Mouse (Mus musculus): Measurements from ENCODE around the gene Rsph9. TPM values are rescaled to one million over a fixed set of nuclear protein-coding genes. Genes with fewer than 3 reads are reported as not detected.

Rsph9 gene
- polyA plus RNA-seq, 1 experiment from 2014 or later, result 11.1 TPM

DNA sequence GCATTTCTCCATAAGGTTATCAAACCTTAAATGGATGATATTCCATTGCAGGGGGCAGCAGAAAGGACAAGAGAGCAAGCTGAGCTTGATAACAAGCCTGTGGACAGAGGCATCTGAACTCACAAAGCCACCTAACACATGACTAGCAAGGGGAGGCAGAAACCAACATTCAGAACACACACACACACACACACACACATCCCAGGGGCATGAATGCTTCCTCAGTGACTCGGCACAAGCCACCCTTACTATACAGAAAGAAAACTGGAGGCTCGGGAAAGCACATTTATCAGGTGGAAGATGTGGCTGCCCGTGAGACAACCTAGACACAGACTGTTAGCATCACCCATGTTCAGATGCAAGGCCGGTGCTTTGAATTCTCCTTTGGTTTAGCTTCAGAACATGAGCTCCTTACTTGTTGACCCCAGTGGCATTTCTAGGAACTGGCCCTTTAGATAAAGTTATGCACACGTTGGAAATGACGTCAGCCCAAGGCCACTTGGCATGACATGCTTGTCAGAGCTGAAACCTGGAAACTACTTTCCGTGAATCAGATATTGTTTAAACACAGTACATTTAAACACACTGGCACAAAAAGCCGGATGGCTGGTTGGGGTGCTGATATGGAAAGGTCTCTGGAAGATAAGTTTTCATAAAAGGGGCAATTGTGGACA is 5.3 kb downstream of the Rsph9 start:
- 81% methylated on average over 8 of the region's 8 CpGs for WGBS
- no peak for ATAC-seq (ENCODE audit: low FRiP score, low read depth)
- H3K9ac ChIP-seq, result no peak overlapping the region
- H3K9me3 ChIP-seq, result no peaks in the 10 kb centered on the region
- H3K4me2 ChIP-seq (replicated peaks), result no peak overlapping the region
- H3K27ac ChIP-seq, result no peak overlapping the region
- peaks cover 8% of the 10 kb centered on the region for H3K4me1 ChIP-seq
- peaks cover 7% of the 10 kb centered on the region for H3K36me3 ChIP-seq
- no peaks in the 10 kb centered on the region for H3K27me3 ChIP-seq
- H3K4me3 ChIP-seq, result no peak overlapping the region

DNA sequence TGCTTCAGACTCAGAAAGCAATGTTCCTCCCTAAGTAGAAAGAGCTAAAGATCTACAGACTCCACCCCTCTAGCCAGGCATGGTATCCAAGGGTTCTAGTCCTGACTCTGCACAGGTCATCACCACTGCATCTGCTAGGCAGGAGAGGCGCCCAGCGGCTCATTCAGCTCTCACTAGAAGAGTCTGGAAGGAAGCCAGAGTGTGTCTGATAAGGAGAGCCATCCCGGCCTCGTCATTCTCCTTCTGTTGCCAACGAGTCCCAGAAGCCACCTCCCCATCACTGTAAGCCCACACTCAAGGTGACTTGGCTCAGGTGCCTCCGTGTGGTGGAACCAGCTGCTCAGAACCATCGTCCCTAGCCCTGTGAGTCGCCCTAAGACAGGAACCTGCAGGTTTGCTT is 11.2 kb downstream of the Rsph9 start:
- H3K4me1 ChIP-seq, result no peaks in the 10 kb centered on the region
- no peak overlapping the region for H3K4me3 ChIP-seq
- no peak overlapping the region for H3K9ac ChIP-seq
- ATAC-seq (ENCODE audit: low FRiP score, low read depth), result no peak
- H3K27me3 ChIP-seq, result 0 out of 2 replicates have a peak, but pooled peaks cover 4% of the 10 kb centered on the region
- H3K27ac ChIP-seq, result no peak overlapping the region
- 74% methylated on average over 8 of the region's 8 CpGs for WGBS
- H3K36me3 ChIP-seq, result peaks cover 30% of the 10 kb centered on the region
- H3K4me2 ChIP-seq (replicated peaks), result no peak overlapping the region
- H3K9me3 ChIP-seq, result no peaks in the 10 kb centered on the region

- Histone ChIP-seq H3K4me1 (no peaks in the 10 kb centered on the region), H3K36me3 (peaks cover 37% of the 10 kb centered on the region), H3K9me3 (no peaks in the 10 kb centered on the region), H3K9ac (no peak overlapping the region), H3K4me2 (replicated peaks) (no peak overlapping the region), H3K27ac (no peak overlapping the region), H3K4me3 (no peak overlapping the region), H3K27me3 (0 out of 2 replicates have a peak, but pooled peaks cover 4% of the 10 kb centered on the region)
- WGBS, result 17% methylated on average over 12 of the region's 12 CpGs
- ATAC-seq (ENCODE audit: low FRiP score, low read depth), result no peak; the same call in 1 of the 2 replicates
Observed at GRCm38 (mm10) chr17:46132058-46132718, 11.8 kb downstream of the Rsph9 start.

GRCm38 (mm10) chr17:46129741-46130498 is 14.1 kb downstream of the Rsph9 start:
- Histone ChIP-seq H3K27me3 (0 out of 2 replicates have a peak, but pooled peaks cover 4% of the 10 kb centered on the region), H3K4me2 (replicated peaks) (no peak overlapping the region), H3K4me3 (no peak overlapping the region), H3K9me3 (no peaks in the 10 kb centered on the region), H3K36me3 (peaks cover 53% of the 10 kb centered on the region), H3K27ac (no peak overlapping the region), H3K4me1 (no peaks in the 10 kb centered on the region), H3K9ac (no peak overlapping the region)
- ATAC-seq (ENCODE audit: low FRiP score, low read depth), result no peak
- 77% methylated on average over 13 of the region's 13 CpGs for WGBS

DNA sequence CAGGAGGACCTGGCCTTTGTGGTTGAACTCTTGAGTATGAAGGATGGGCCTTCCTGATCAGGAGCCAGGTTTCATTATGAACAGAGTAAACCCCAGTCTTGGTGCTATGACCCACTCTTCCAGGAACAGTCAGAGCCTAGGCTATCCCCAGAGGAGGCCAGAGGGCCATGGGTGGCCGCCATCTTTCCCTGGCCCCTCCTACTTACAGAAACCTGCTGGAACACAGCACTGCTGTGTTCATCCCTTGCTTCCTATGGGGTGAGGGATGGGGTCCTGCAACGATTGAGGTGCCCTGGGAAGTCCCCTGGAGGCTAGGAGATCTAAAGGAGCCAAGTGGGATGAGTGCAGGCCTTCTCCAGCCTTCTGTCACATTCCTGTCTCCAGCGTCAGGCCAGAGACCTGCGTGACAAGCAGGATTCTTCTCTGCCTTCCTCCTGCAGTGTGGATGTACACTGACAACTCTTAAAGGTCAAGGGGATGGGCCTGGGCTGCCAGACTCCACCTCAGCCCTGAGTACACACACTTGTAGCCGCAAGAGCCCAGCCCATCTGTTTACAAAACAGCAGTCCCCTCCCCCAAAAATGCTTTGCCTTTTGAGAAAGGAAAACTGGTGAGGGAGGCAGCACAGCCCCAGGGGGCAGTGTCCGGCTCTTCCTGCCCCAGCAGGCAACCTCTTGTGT is 16.1 kb downstream of the Rsph9 start:
- WGBS, result 77% methylated on average over 6 of the region's 6 CpGs
- H3K9ac ChIP-seq, result no peak overlapping the region
- no peak overlapping the region for H3K27ac ChIP-seq
- no peaks in the 10 kb centered on the region for H3K9me3 ChIP-seq
- H3K4me2 ChIP-seq (replicated peaks), result no peak overlapping the region
- H3K36me3 ChIP-seq, result peaks cover 72% of the 10 kb centered on the region
- no peak overlapping the region for H3K4me3 ChIP-seq
- H3K27me3 ChIP-seq, result 0 out of 2 replicates have a peak, but pooled peaks cover 2% of the 10 kb centered on the region
- ATAC-seq (ENCODE audit: low FRiP score, low read depth), result no peak
- H3K4me1 ChIP-seq, result no peaks in the 10 kb centered on the region

GRCm38 (mm10) chr17:46126608-46127007 is 17.4 kb downstream of the Rsph9 start:
- Histone ChIP-seq H3K36me3 (peaks cover 86% of the 10 kb centered on the region), H3K4me3 (no peak overlapping the region), H3K27ac (no peak overlapping the region), H3K4me1 (no peaks in the 10 kb centered on the region), H3K9me3 (no peaks in the 10 kb centered on the region), H3K9ac (no peak overlapping the region), H3K27me3 (no peaks in the 10 kb centered on the region), H3K4me2 (replicated peaks) (no peak overlapping the region)
- 26% methylated on average over 6 of the region's 6 CpGs for WGBS
- no peak for ATAC-seq (ENCODE audit: low FRiP score, low read depth)

GRCm38 (mm10) chr17:46123953-46124700 is 19.9 kb downstream of the Rsph9 start:
- Histone ChIP-seq H3K27me3 (no peaks in the 10 kb centered on the region), H3K9ac (no peak overlapping the region), H3K4me2 (replicated peaks) (no peak overlapping the region), H3K4me1 (no peaks in the 10 kb centered on the region), H3K27ac (no peak overlapping the region), H3K9me3 (no peaks in the 10 kb centered on the region), H3K4me3 (no peak overlapping the region), H3K36me3 (peaks cover 90% of the 10 kb centered on the region)
- WGBS, result 86% methylated on average over 12 of the region's 12 CpGs
- ATAC-seq (ENCODE audit: low FRiP score, low read depth), result no peak

GRCm38 (mm10) chr17:46123285-46123684 is 20.7 kb downstream of the Rsph9 start:
- H3K27ac ChIP-seq, result no peak overlapping the region

DNA sequence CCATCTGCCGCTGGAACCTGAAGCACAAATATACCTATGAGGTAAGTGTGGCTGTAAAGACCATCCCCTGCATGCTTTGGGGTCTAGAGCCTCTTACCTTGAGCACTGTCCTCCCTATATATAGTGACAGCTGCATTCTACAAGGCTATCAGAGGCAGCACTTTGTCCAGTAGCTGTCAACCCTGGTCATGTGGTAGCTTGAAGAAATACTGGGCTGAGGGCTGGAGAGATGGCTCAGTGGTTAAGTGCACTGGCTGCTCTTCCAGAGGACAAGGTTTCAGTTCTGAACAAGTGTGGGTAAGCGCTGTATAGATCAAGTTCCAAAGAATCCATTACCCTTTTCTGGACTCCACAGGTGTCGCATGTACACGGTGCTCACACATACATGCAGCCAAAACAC is 21.2 kb downstream of the Rsph9 start:
- Histone ChIP-seq H3K4me1 (peaks cover 7% of the 10 kb centered on the region; the same call in 1 of the 2 replicates), H3K9ac (no peak overlapping the region), H3K9me3 (no peaks in the 10 kb centered on the region), H3K27ac (no peak overlapping the region), H3K27me3 (no peaks in the 10 kb centered on the region), H3K4me3 (no peak overlapping the region), H3K4me2 (replicated peaks) (no peak overlapping the region), H3K36me3 (peaks cover 89% of the 10 kb centered on the region)
- 92% methylated on average over 4 of the region's 4 CpGs for WGBS
- ATAC-seq (ENCODE audit: low FRiP score, low read depth), result no peak

More at GRCm38 (mm10) chr17:46123285-46123684, 20.7 kb downstream of the Rsph9 start:
- H3K9ac ChIP-seq, result no peak overlapping the region
- ATAC-seq (ENCODE audit: low FRiP score, low read depth), result no peak
- peaks cover 89% of the 10 kb centered on the region for H3K36me3 ChIP-seq
- H3K27me3 ChIP-seq, result no peaks in the 10 kb centered on the region
- 96% methylated on average over 4 of the region's 4 CpGs for WGBS
- H3K4me2 ChIP-seq (replicated peaks), result no peak overlapping the region
- no peaks in the 10 kb centered on the region for H3K9me3 ChIP-seq
- H3K4me3 ChIP-seq, result no peak overlapping the region
- H3K4me1 ChIP-seq, result peaks cover 2% of the 10 kb centered on the region; the same call in 1 of the 2 replicates

- H3K27ac ChIP-seq, result no peak overlapping the region
- H3K4me3 ChIP-seq, result no peak overlapping the region
- 79% methylated on average over 10 of the region's 10 CpGs for WGBS
- H3K36me3 ChIP-seq, result peaks cover 58% of the 10 kb centered on the region
- ATAC-seq (ENCODE audit: low FRiP score, low read depth), result no peak
- H3K9me3 ChIP-seq, result no peaks in the 10 kb centered on the region
- H3K9ac ChIP-seq, result no peak overlapping the region
- H3K4me2 ChIP-seq (replicated peaks), result no peak overlapping the region
- H3K4me1 ChIP-seq, result peaks cover 38% of the 10 kb centered on the region
- no peaks in the 10 kb centered on the region for H3K27me3 ChIP-seq
Observed at GRCm38 (mm10) chr17:46119641-46120040, 24.4 kb downstream of the Rsph9 start.

DNA sequence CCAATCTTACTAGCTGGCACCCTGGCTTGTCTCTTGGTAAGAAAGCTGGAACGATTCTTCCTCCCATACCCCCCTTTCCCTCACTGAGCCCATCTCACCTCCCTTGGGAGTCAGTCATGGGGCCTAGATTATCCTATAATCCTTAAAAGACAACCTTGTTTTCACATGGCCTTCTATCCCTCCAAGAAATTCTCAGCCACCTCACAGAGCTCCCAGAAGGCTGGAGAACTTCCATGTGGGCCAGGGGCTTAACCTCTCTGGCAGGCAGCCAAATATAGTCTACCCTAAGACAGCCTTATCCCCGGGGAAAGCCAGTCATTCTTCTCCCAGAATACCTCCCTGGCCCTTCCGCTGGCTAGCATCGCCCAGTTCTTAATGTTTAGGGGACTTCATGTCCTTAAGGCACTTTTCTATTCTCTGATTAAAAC is 25.6 kb downstream of the Rsph9 start:
- Histone ChIP-seq H3K9ac (no peak overlapping the region), H3K4me3 (no peak overlapping the region), H3K27me3 (no peaks in the 10 kb centered on the region), H3K4me2 (replicated peaks) (no peak overlapping the region), H3K9me3 (no peaks in the 10 kb centered on the region), H3K36me3 (peaks cover 51% of the 10 kb centered on the region), H3K27ac (no peak overlapping the region), H3K4me1 (peaks cover 45% of the 10 kb centered on the region)
- 55% methylated on average over 4 of the region's 4 CpGs for WGBS
- ATAC-seq (ENCODE audit: low FRiP score, low read depth), result no peak

Data from limb, embryonic 13.5 days (tissue).